In the genomic region with DNA sequence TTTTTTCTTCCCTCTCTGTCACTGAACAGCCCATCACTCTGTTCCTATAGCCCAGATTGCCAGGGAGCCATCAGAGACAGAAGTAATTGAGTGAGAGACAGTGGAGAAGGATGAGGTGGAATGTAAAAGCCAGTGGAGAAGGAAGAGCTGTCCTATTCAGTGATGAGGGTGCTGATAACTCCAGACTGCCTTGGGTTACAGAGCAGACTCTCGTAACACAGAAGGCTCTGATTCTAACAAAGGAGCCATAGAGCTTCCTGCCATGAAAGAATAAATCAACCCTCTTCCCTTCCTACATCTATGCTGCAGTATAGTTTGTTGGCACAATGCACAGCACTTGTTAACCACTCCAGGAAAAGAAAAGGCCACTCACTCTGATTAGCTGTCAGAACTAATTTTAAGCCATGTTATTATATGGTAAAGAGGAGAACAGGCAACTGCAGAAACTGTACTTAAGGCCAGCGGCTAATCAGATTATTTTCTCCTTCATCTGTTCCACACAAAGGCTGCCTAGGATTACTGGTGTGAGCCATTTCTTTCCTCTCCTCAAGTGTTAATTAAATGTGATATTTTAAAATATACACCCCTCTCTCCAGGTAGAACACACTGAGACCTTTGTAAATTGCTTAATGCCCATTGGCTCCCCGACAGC, we compare ENCODE assay signal across 18 mouse cellular contexts. TPM values are rescaled to one million over a fixed set of nuclear protein-coding genes. Genes with fewer than 3 reads are reported as not detected.
A peak's percentile ranks its signal among the peaks of the same experiment; 100 is the strongest.
DNase-seq lines count a peak whose midpoint lies in the region; ATAC-seq and TF ChIP-seq lines count a peak whose summit lies in the region.
"Had no signal": no experiment of that assay in that cellular context is flagged by ENCODE, and none has a peak within 500 bp of the region (broad histone marks: within the 10 kb centered on the region; RNA-seq: fewer than 3 reads in every experiment).

No protein-coding gene starts in this region.

- H3K9ac ChIP-seq in midbrain, embryonic 12.5 days (replicated peaks), result no peak overlapping the region
- no peak overlapping the region for H3K9ac ChIP-seq in midbrain, embryonic 11.5 days (ENCODE audit: low read length)
- H3K9ac ChIP-seq in embryonic facial prominence, embryonic 12.5 days, result no peak overlapping the region
- no peak overlapping the region for H3K9ac ChIP-seq in forebrain, embryonic 13.5 days
- H3K9ac ChIP-seq in hindbrain, postnatal 0 days (replicated peaks; ENCODE audit: low read length), result no peak overlapping the region
- H3K9ac ChIP-seq: liver, embryonic 15.5 days had no signal

- ATAC-seq in midbrain, embryonic 12.5 days (ENCODE audit: low FRiP score, low read depth), result 0 out of 2 replicates have a peak, but pooled peaks have one; percentile 34
- ATAC-seq in midbrain, embryonic 11.5 days (ENCODE audit: low FRiP score), result no peak
- ATAC-seq in embryonic facial prominence, embryonic 12.5 days (ENCODE audit: insufficient number of reproducible peaks, insufficient read depth, low FRiP score, low TSS enrichment), result peak; percentile 47; the same call in 1 of the 2 replicates
- peak; percentile 77; the same call in 1 of the 2 replicates for ATAC-seq in forebrain, embryonic 13.5 days
- ATAC-seq in hindbrain, postnatal 0 days, result no peak

- no peak for TF ChIP-seq CTCF in hindbrain, postnatal 0 days (IDR thresholded peaks at IDR 0.05; ENCODE audit: low read depth)

- no peak overlapping the region for H3K4me2 ChIP-seq in midbrain, embryonic 12.5 days (replicated peaks)
- no peak overlapping the region for H3K4me2 ChIP-seq in midbrain, embryonic 11.5 days
- no peak overlapping the region for H3K4me2 ChIP-seq in embryonic facial prominence, embryonic 12.5 days (replicated peaks)
- H3K4me2 ChIP-seq in forebrain, embryonic 13.5 days, result peak overlapping the region; percentile 15; the same call in 1 of the 2 replicates
- H3K4me2 ChIP-seq in hindbrain, postnatal 0 days (ENCODE audit: low read depth, low read length), result no peak overlapping the region
- H3K4me2 ChIP-seq: heart, embryonic 11.5 days; liver, embryonic 15.5 days had no signal

- H3K4me3 ChIP-seq in midbrain, embryonic 12.5 days, result no peak overlapping the region
- no peak overlapping the region for H3K4me3 ChIP-seq in midbrain, embryonic 11.5 days (ENCODE audit: low read depth, low read length)
- H3K4me3 ChIP-seq in embryonic facial prominence, embryonic 12.5 days, result no peak overlapping the region
- no peak overlapping the region for H3K4me3 ChIP-seq in forebrain, embryonic 13.5 days
- no peak overlapping the region for H3K4me3 ChIP-seq in hindbrain, postnatal 0 days (ENCODE audit: low read length)
- H3K4me3 ChIP-seq: layer of hippocampus, adult 2 months; liver, embryonic 15.5 days had no signal

- WGBS in midbrain, embryonic 12.5 days, result 46% methylated on average over 3 of the region's 3 CpGs
- 57% methylated on average over 3 of the region's 3 CpGs for WGBS in midbrain, embryonic 11.5 days
- 37% methylated on average over 3 of the region's 3 CpGs for WGBS in embryonic facial prominence, embryonic 12.5 days
- 7% methylated on average over 3 of the region's 3 CpGs for WGBS in forebrain, embryonic 13.5 days
- 53% methylated on average over 3 of the region's 3 CpGs for WGBS in hindbrain, postnatal 0 days

- no peaks in the 10 kb centered on the region for H3K27me3 ChIP-seq in midbrain, embryonic 12.5 days
- H3K27me3 ChIP-seq in midbrain, embryonic 11.5 days (ENCODE audit: control insufficient read depth, insufficient read depth, low read length), result no peaks in the 10 kb centered on the region
- no peaks in the 10 kb centered on the region for H3K27me3 ChIP-seq in embryonic facial prominence, embryonic 12.5 days
- no peaks in the 10 kb centered on the region; the same call in 1 of the 2 replicates for H3K27me3 ChIP-seq in forebrain, embryonic 13.5 days
- H3K27me3 ChIP-seq in hindbrain, postnatal 0 days (ENCODE audit: insufficient read depth, low read length), result no peaks in the 10 kb centered on the region
- H3K27me3 ChIP-seq: liver, embryonic 15.5 days had no signal

- peaks cover 9% of the 10 kb centered on the region; the same call in 1 of the 2 replicates for H3K4me1 ChIP-seq in midbrain, embryonic 12.5 days
- H3K4me1 ChIP-seq in midbrain, embryonic 11.5 days (ENCODE audit: control insufficient read depth, insufficient read depth, low read length), result peaks cover 5% of the 10 kb centered on the region; the same call in 1 of the 2 replicates
- peaks cover 10% of the 10 kb centered on the region; the same call in 1 of the 2 replicates for H3K4me1 ChIP-seq in embryonic facial prominence, embryonic 12.5 days
- H3K4me1 ChIP-seq in forebrain, embryonic 13.5 days, result peaks cover 18% of the 10 kb centered on the region
- 0 out of 2 replicates have a peak, but pooled peaks cover 3% of the 10 kb centered on the region for H3K4me1 ChIP-seq in hindbrain, postnatal 0 days (ENCODE audit: insufficient read depth, low read length)
- H3K4me1 ChIP-seq: liver, embryonic 15.5 days had no signal

- H3K36me3 ChIP-seq in midbrain, embryonic 12.5 days, result no peaks in the 10 kb centered on the region
- no peaks in the 10 kb centered on the region for H3K36me3 ChIP-seq in midbrain, embryonic 11.5 days (ENCODE audit: control insufficient read depth, insufficient read depth, low read length)
- no peaks in the 10 kb centered on the region for H3K36me3 ChIP-seq in embryonic facial prominence, embryonic 12.5 days
- H3K36me3 ChIP-seq in forebrain, embryonic 13.5 days (ENCODE audit: poor library complexity, severe bottlenecking), result no peaks in the 10 kb centered on the region
- H3K36me3 ChIP-seq in hindbrain, postnatal 0 days (ENCODE audit: insufficient read depth, low read length), result no peaks in the 10 kb centered on the region
- H3K36me3 ChIP-seq: liver, embryonic 15.5 days had no signal

- H3K9me3 ChIP-seq in midbrain, embryonic 12.5 days, result no peaks in the 10 kb centered on the region
- no peaks in the 10 kb centered on the region for H3K9me3 ChIP-seq in midbrain, embryonic 11.5 days (ENCODE audit: control insufficient read depth, low read length)
- H3K9me3 ChIP-seq in embryonic facial prominence, embryonic 12.5 days, result no peaks in the 10 kb centered on the region
- no peaks in the 10 kb centered on the region for H3K9me3 ChIP-seq in forebrain, embryonic 13.5 days (replicated peaks)
- no peaks in the 10 kb centered on the region for H3K9me3 ChIP-seq in hindbrain, postnatal 0 days (ENCODE audit: low read length)
- H3K9me3 ChIP-seq: liver, embryonic 15.5 days had no signal

- no peak for DNase-seq in midbrain, embryonic 11.5 days (ENCODE audit: low spot score, missing footprints)
- peak; percentile 80 for DNase-seq in retina, postnatal 1 day
- DNase-seq in frontal cortex, postnatal 25 days (ENCODE audit: low spot score in 2 of 2), result no peak
- no peak for DNase-seq in hindbrain, postnatal 0 days (ENCODE audit: low spot score)
- DNase-seq: adrenal gland, adult 2 months; cerebellum, adult 9-10 months; heart, postnatal 10 days; kidney, adult 18-20 months; kidney, postnatal 10 days had no signal

- H3K27ac ChIP-seq in midbrain, embryonic 12.5 days (replicated peaks), result no peak overlapping the region
- H3K27ac ChIP-seq in midbrain, embryonic 11.5 days (ENCODE audit: low read depth, low read length), result no peak overlapping the region
- no peak overlapping the region for H3K27ac ChIP-seq in embryonic facial prominence, embryonic 12.5 days
- H3K27ac ChIP-seq in forebrain, embryonic 13.5 days, result peak overlapping the region; percentile 48; the same call in 1 of the 2 replicates
- no peak overlapping the region for H3K27ac ChIP-seq in hindbrain, postnatal 0 days
- H3K27ac ChIP-seq: layer of hippocampus, adult 2 months; liver, embryonic 15.5 days; macrophage had no signal

RNA-seq across cellular contexts. Expression of gene Adtrp, which starts 3.4 kb away (rescaled TPM):
- not detected in 2 replicates for polyA plus RNA-seq in midbrain, embryonic 12.5 days (2016; fragmentation: Nextera tagmentation; extraction: Ambion mirVana)
- not detected in 2 replicates for polyA plus RNA-seq in midbrain, embryonic 11.5 days (2014; fragmentation: Nextera tagmentation; extraction: Ambion mirVana)
- polyA plus RNA-seq in embryonic facial prominence, embryonic 12.5 days (2016; fragmentation: Nextera tagmentation; extraction: Ambion mirVana), result 0.68 and 1.2 TPM in 2 replicates
- polyA plus RNA-seq in forebrain, embryonic 13.5 days (2015; fragmentation: Nextera tagmentation; extraction: Ambion mirVana), result not detected in 2 replicates
- total RNA-seq in hindbrain, postnatal 0 days (2014; rRNA removed), result 0.26 TPM in 1 of 2 replicates, not detected in the other
- 0.26 TPM in 1 of 2 replicates, not detected in the other for polyA plus RNA-seq in hindbrain, postnatal 0 days (2015; fragmentation: Nextera tagmentation; extraction: Ambion mirVana)
- total RNA-seq: layer of hippocampus, adult 2 months had no signal
- polyA plus RNA-seq: C2C12; heart, embryonic 11.5 days; hindbrain, embryonic 11.5 days had no signal

Comparison
In these comparisons a context has a peak if more than half of its experiments do, and no peak if none do; other contexts are left out.
1. ATAC-seq: peak in midbrain, embryonic 12.5 days (single experiment), embryonic facial prominence, embryonic 12.5 days (single experiment) and forebrain, embryonic 13.5 days (single experiment); none in midbrain, embryonic 11.5 days (single experiment) and hindbrain, postnatal 0 days (single experiment).